Mouse (Mus musculus) cerebellum, adult 2 months (tissue): ENCODE data around the gene Fkbp4.

ENCODE experiments used
- CTCF ChIP-seq: fragments of 200-500 bp; IDR thresholded peaks from 2 replicates; pipeline ENCODE4 v1.5.1; 2011; ENCODE audit warnings: low read depth, mild to moderate bottlenecking, control low read depth, low read length, moderate library complexity, borderline replicate concordance; ENCODE audit not compliant: insufficient read depth
- POLR2A ChIP-seq: fragments of 200-500 bp; IDR thresholded peaks from 2 replicates; pipeline ENCODE4 v1.6.1; 2011; ENCODE audit warnings: low read length, control low read depth, borderline replicate concordance; ENCODE audit not compliant: insufficient read depth

- no peak for TF ChIP-seq POLR2A
- TF ChIP-seq CTCF: no peak
These were observed 21.8 kb upstream of the Fkbp4 start for GRCm38 (mm10) chr6:128460321-128460720.
